Mouse (Mus musculus) heart, embryonic 14.5 days (tissue): Measurements from ENCODE around the gene Gpx3. TPM values are rescaled to one million over a fixed set of nuclear protein-coding genes. Genes with fewer than 3 reads are reported as not detected.
"Not testable (repeated sequence)": the region's sequence is repeated elsewhere in the genome, so short reads cannot be mapped to it uniquely, and the experiment has no call there.

Experiments used
- ATAC-seq: fragments of 200-750 bp; cut with Nextera tagmentation; 2 replicates; pipeline ENCODE4 v1.8.0; 2017; ENCODE audit warnings: low read depth, moderate TSS enrichment; ENCODE audit not compliant: insufficient number of reproducible peaks, insufficient read depth, low FRiP score
- H3K27ac ChIP-seq, 2 experiments: fragments of 200-500 bp in 1 of 2; fragments of 300-500 bp in 1 of 2; sonication (generic) in 1 of 2; replicated peaks in 1 of 2; 2 replicates each; pipeline ENCODE4 v1.5.1; 2012 to 2014; ENCODE audit warnings: low read depth in 2 of 2, low read length in 2 of 2, control low read depth in 1 of 2, mild to moderate bottlenecking in 1 of 2, mixed read lengths in 1 of 2; ENCODE audit not compliant: control insufficient read depth in 1 of 2, insufficient read depth in 1 of 2
- H3K27me3 ChIP-seq: fragments of 300-500 bp; sonication (generic); 2 replicates; pipeline ENCODE4 v1.6.1; 2014; ENCODE audit warnings: mild to moderate bottlenecking, low read length, control low read depth; ENCODE audit not compliant: control insufficient read depth, insufficient read depth
- H3K36me3 ChIP-seq: fragments of 300-500 bp; sonication (generic); 2 replicates; pipeline ENCODE4 v1.6.1; 2014; ENCODE audit warnings: mild to moderate bottlenecking, control low read depth, low read length, mixed read lengths; ENCODE audit not compliant: control insufficient read depth, insufficient read depth
- H3K4me1 ChIP-seq, 2 experiments: fragments of 200-500 bp in 1 of 2; fragments of 300-500 bp in 1 of 2; sonication (generic) in 1 of 2; 2 replicates each; pipeline ENCODE4 v1.6.1; 2012 to 2014; ENCODE audit warnings: low read length in 2 of 2, control low read depth in 1 of 2, mixed read lengths in 1 of 2; ENCODE audit not compliant: control insufficient read depth in 2 of 2, insufficient read depth in 2 of 2
- H3K4me2 ChIP-seq: fragments of 300-500 bp; sonication (generic); 2 replicates; pipeline ENCODE4 v1.6.1; 2014; ENCODE audit warnings: mild to moderate bottlenecking, low read length
- H3K4me3 ChIP-seq, 2 experiments: fragments of 200-500 bp in 1 of 2; fragments of 300-500 bp in 1 of 2; sonication (generic) in 1 of 2; 2 replicates each; pipeline ENCODE4 v1.5.1; 2012 to 2014; ENCODE audit warnings: low read length in 2 of 2, mild to moderate bottlenecking in 2 of 2, control low read depth in 1 of 2, low read depth in 1 of 2, moderate library complexity in 1 of 2; ENCODE audit not compliant: control insufficient read depth in 1 of 2, insufficient read depth in 1 of 2
- H3K9ac ChIP-seq: fragments of 300-500 bp; sonication (generic); 2 replicates; pipeline ENCODE4 v1.6.1; 2014; ENCODE audit warnings: mild to moderate bottlenecking, low read length
- H3K9me3 ChIP-seq: fragments of 300-500 bp; sonication (generic); 2 replicates; pipeline ENCODE4 v1.6.1; 2016; ENCODE audit warnings: low read length, control low read depth; ENCODE audit not compliant: control insufficient read depth
- WGBS: fragments of 180-500 bp; shearing (Covaris S2); extraction: QIAGEN DNeasy Blood & Tissue Kit; methylation state at CpG from one replicate; pipeline ENCODE4 v1.1.7; 2014; 5-methylcytosine and 5-hydroxymethylcytosine counted together
- polyA plus RNA-seq: library from polyadenylated mRNA; unstranded; fragments of >200 nt; fragmentation: Nextera tagmentation; extraction: Ambion mirVana; gene quantifications from 2 replicates; pipeline ENCODE4 v1.2.1, GENCODE M21; 2014

Gpx3 gene
- polyA plus RNA-seq, 1 experiment from 2014 or later: 1,448 TPM

GRCm38 (mm10) chr11:54955735-54956480, 53.7 kb downstream of the Gpx3 start:
- Histone ChIP-seq H3K4me1 (peaks cover 22 to 41% of the 10 kb centered on the region in 2 experiments), H3K9me3 (no peaks in the 10 kb centered on the region), H3K27me3 (no peaks in the 10 kb centered on the region), H3K4me3 (peak overlapping the region; percentile 85 to 97), H3K27ac (peak overlapping the region; percentile 90 to 91), H3K36me3 (0 out of 2 replicates have a peak, but pooled peaks cover under 1% of the 10 kb centered on the region), H3K4me2 (peak overlapping the region; percentile 78), H3K9ac (peak overlapping the region; percentile 86)
- under 1% methylated on average over 59 of the region's 59 CpGs for WGBS
- ATAC-seq: peak; percentile 93

- H3K27ac ChIP-seq: no peak overlapping the region
These were observed 54.7 kb downstream of the Gpx3 start for GRCm38 (mm10) chr11:54956912-54957311.

GRCm38 (mm10) chr11:54957708-54958107, 55.5 kb downstream of the Gpx3 start:
- H3K27ac ChIP-seq, H3K9me3 ChIP-seq, H3K27me3 ChIP-seq, H3K4me3 ChIP-seq, H3K36me3 ChIP-seq, ATAC-seq, H3K9ac ChIP-seq, H3K4me2 ChIP-seq: not testable (repeated sequence)
- 87% methylated on average over 3 of the region's 3 CpGs for WGBS
- peaks cover 19 to 34% of the 10 kb centered on the region in 2 experiments for H3K4me1 ChIP-seq

More at GRCm38 (mm10) chr11:54956912-54957311, 54.7 kb downstream of the Gpx3 start:
- H3K9ac ChIP-seq: no peak overlapping the region
- no peaks in the 10 kb centered on the region for H3K27me3 ChIP-seq
- no peaks in the 10 kb centered on the region for H3K36me3 ChIP-seq
- no peak overlapping the region for H3K4me2 ChIP-seq
- no peak overlapping the region for H3K4me3 ChIP-seq
- WGBS: 65% methylated on average over 7 of the region's 7 CpGs
- ATAC-seq: no peak
- peaks cover 21 to 37% of the 10 kb centered on the region in 2 experiments for H3K4me1 ChIP-seq
- H3K9me3 ChIP-seq: no peaks in the 10 kb centered on the region

- 8% methylated on average over 3 of the region's 3 CpGs for WGBS
- H3K9ac ChIP-seq: peak overlapping the region; percentile 53; the same call in 1 of the 2 replicates
- no peaks in the 10 kb centered on the region for H3K36me3 ChIP-seq
- H3K4me3 ChIP-seq: no peak overlapping the region
- no peak for ATAC-seq
- peak overlapping the region; percentile 10 to 55; a peak in 3 of 4 replicates for H3K27ac ChIP-seq
- H3K4me1 ChIP-seq: peaks cover 21 to 33% of the 10 kb centered on the region in 2 experiments
- no peak overlapping the region for H3K4me2 ChIP-seq
- H3K27me3 ChIP-seq: no peaks in the 10 kb centered on the region
- no peaks in the 10 kb centered on the region for H3K9me3 ChIP-seq
These were observed 56.4 kb downstream of the Gpx3 start for GRCm38 (mm10) chr11:54958571-54959073.

Other genes with a start within 250 kb of the Gpx3 start
- gene Cdc42se2, start 114.8 kb upstream of the Gpx3 start, polyA plus RNA-seq: 64.6 and 65.1 TPM in 2 replicates
- 17.5 and 21.7 TPM in 2 replicates for gene Lyrm7, start 41.5 kb upstream of the Gpx3 start, polyA plus RNA-seq
- gene Hint1, start 36.1 kb upstream of the Gpx3 start, polyA plus RNA-seq: 705 and 753 TPM in 2 replicates
- 19.3 and 20.5 TPM in 2 replicates for gene Tnip1, start 60.5 kb downstream of the Gpx3 start, polyA plus RNA-seq
- 369 and 384 TPM in 2 replicates for gene Anxa6, start 131.0 kb downstream of the Gpx3 start, polyA plus RNA-seq
- gene Ccdc69, start 175.7 kb downstream of the Gpx3 start, polyA plus RNA-seq: 25.6 and 26.7 TPM in 2 replicates
- 48.2 and 55.7 TPM in 2 replicates for gene Gm2a, start 195.7 kb downstream of the Gpx3 start, polyA plus RNA-seq
- gene Slc36a3, start 249.3 kb downstream of the Gpx3 start, polyA plus RNA-seq: not detected in 2 replicates